Mouse (Mus musculus) forebrain, embryonic 11.5 days (tissue): ENCODE results near the gene Hhat. TPM values are rescaled to one million over a fixed set of nuclear protein-coding genes. Genes with fewer than 3 reads are reported as not detected.
A peak's percentile ranks its signal among the peaks of the same experiment; 100 is the strongest.

Experiments used
- ATAC-seq: fragments of 200-750 bp; cut with Nextera tagmentation; replicated peaks from 2 replicates; pipeline ENCODE4 v1.8.0; 2017; ENCODE audit warnings: moderate TSS enrichment; ENCODE audit not compliant: low FRiP score
- DNase-seq: peaks from one replicate; pipeline ENCODE4 v3.0.0-alpha.2; 2017; ENCODE audit warnings: low spot score
- H3K27ac ChIP-seq: fragments of 300-500 bp; sonication (generic); 2 replicates; pipeline ENCODE4 v1.5.1; 2014; ENCODE audit warnings: low read depth, low read length
- H3K27me3 ChIP-seq: fragments of 300-500 bp; sonication (generic); 2 replicates; pipeline ENCODE4 v1.6.1; 2014; ENCODE audit warnings: mild to moderate bottlenecking, low read length, mixed read lengths; ENCODE audit not compliant: control insufficient read depth, insufficient read depth
- H3K36me3 ChIP-seq: fragments of 300-500 bp; sonication (generic); 2 replicates; pipeline ENCODE4 v1.6.1; 2014; ENCODE audit warnings: mild to moderate bottlenecking, low read length, moderate library complexity, mixed read lengths; ENCODE audit not compliant: control insufficient read depth, insufficient read depth
- H3K4me1 ChIP-seq: fragments of 300-500 bp; sonication (generic); replicated peaks from 2 replicates; pipeline ENCODE4 v1.6.1; 2014; ENCODE audit warnings: low read length, mixed read lengths; ENCODE audit not compliant: control insufficient read depth, insufficient read depth
- H3K4me2 ChIP-seq: fragments of 300-500 bp; sonication (generic); 2 replicates; pipeline ENCODE4 v1.6.1; 2014; ENCODE audit warnings: low read depth, mild to moderate bottlenecking, low read length, moderate library complexity, mixed read lengths; ENCODE audit not compliant: severe bottlenecking
- H3K4me3 ChIP-seq: fragments of 300-500 bp; sonication (generic); 2 replicates; pipeline ENCODE4 v1.5.1; 2014; ENCODE audit warnings: low read depth, low read length
- H3K9ac ChIP-seq: fragments of 300-500 bp; sonication (generic); 2 replicates; pipeline ENCODE4 v1.6.1; 2014; ENCODE audit warnings: low read length
- H3K9me3 ChIP-seq: fragments of 300-500 bp; sonication (generic); 2 replicates; pipeline ENCODE4 v1.6.1; 2016; ENCODE audit warnings: low read length, mixed read lengths; ENCODE audit not compliant: control insufficient read depth
- WGBS: fragments of 180-500 bp; shearing (Covaris S2); extraction: QIAGEN DNeasy Blood & Tissue Kit; methylation state at CpG from one replicate; pipeline ENCODE4 v1.1.7; 2014; 5-methylcytosine and 5-hydroxymethylcytosine counted together
- polyA plus RNA-seq: library from polyadenylated mRNA; unstranded; fragments of >200 nt; fragmentation: Nextera tagmentation; extraction: Ambion mirVana; gene quantifications from 2 replicates; pipeline ENCODE4 v1.2.1, GENCODE M21; 2014

The Hhat gene
- polyA plus RNA-seq, 1 experiment from 2014 or later = 8.0 TPM

DNA sequence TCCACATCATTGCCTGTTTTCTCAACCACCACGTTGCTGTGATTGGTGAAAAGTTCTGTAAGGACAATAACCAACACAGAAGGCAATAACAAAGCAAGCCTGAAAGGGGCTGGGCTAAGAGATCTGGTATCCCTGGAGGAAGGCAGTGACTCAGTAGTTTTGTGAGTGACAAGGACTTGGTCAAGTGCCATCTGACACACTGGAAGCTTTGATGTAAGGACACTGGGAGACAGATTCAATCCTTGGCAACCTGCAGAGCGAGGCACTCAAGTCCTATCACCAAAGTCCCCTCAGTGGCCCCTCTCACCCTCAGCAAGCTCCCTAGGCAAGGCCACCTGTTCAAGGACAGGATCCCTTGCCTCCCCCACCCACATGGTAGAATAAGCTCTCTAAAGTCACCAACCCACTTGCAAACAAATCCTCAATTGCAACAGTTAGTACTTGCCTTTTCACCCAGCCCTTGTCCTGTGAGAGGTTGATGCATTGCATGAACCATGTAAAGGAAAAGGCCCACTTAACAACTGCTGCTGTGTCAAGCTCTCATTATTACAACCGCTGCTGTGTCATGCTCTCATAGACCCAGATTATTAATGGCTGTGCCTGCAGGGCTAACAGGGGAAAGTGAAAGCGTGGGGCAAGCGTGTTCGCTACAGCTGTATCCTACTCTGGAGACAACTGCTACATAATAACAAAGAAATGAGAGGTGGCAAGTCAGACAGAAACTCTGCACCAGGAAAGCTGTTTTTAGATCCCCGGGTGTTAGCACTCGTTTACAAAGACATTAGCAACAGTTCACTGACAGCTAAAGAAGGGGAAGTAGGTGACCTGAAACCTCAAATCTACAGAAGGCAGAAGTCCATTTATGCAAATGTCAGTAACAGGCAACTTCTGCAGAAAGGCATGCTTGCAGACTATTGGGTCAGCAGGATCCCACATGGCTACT is 18.1 kb downstream of the Hhat start:
- H3K36me3 ChIP-seq = no peaks in the 10 kb centered on the region
- no peak overlapping the region for H3K27ac ChIP-seq
- no peaks in the 10 kb centered on the region for H3K27me3 ChIP-seq
- no peak overlapping the region for H3K4me2 ChIP-seq
- H3K4me3 ChIP-seq = no peak overlapping the region
- WGBS = 31% methylated on average over 8 of the region's 8 CpGs
- DNase-seq (no peak), ATAC-seq (0 out of 2 replicates have a peak, but pooled peaks have one; percentile 40)
- H3K9ac ChIP-seq = no peak overlapping the region
- no peaks in the 10 kb centered on the region for H3K9me3 ChIP-seq
- H3K4me1 ChIP-seq = peaks cover 8% of the 10 kb centered on the region; the same call in 1 of the 2 replicates

DNA sequence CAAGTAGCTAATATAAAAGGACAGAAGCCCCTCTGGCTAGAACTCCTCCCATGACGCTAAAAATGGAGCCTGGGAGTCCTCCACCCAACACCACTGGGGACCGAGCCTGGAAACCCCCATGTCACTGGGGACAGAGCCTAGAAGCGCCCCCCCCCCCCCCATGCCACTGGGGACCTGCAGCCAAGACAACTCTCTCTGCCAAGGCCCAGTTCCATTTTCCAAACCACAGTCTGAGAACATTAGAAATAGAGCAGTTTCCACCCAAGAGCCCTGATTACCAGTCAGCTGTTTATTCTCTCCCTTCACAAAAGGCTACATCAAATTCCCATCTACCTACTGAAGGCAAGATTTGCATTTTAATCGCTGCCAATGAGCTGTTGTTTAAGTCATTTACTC is 21.0 kb downstream of the Hhat start:
- WGBS = 72% methylated on average over 4 of the region's 4 CpGs
- Histone ChIP-seq H3K9ac (no peak overlapping the region), H3K9me3 (no peaks in the 10 kb centered on the region), H3K4me1 (peaks cover 2% of the 10 kb centered on the region; the same call in 1 of the 2 replicates), H3K4me3 (no peak overlapping the region), H3K27ac (no peak overlapping the region), H3K27me3 (no peaks in the 10 kb centered on the region), H3K4me2 (no peak overlapping the region), H3K36me3 (no peaks in the 10 kb centered on the region)
- DNase-seq (no peak), ATAC-seq (no peak)

GRCm38 (mm10) chr1:192749270-192750041 is 21.6 kb downstream of the Hhat start:
- Histone ChIP-seq H3K36me3 (no peaks in the 10 kb centered on the region), H3K4me2 (no peak overlapping the region), H3K27me3 (no peaks in the 10 kb centered on the region), H3K4me1 (peaks cover 2% of the 10 kb centered on the region; the same call in 1 of the 2 replicates), H3K9ac (no peak overlapping the region), H3K27ac (no peak overlapping the region), H3K4me3 (no peak overlapping the region), H3K9me3 (no peaks in the 10 kb centered on the region)
- ATAC-seq = no peak
- no peak for DNase-seq
- WGBS = 84% methylated on average over 6 of the region's 6 CpGs

DNA sequence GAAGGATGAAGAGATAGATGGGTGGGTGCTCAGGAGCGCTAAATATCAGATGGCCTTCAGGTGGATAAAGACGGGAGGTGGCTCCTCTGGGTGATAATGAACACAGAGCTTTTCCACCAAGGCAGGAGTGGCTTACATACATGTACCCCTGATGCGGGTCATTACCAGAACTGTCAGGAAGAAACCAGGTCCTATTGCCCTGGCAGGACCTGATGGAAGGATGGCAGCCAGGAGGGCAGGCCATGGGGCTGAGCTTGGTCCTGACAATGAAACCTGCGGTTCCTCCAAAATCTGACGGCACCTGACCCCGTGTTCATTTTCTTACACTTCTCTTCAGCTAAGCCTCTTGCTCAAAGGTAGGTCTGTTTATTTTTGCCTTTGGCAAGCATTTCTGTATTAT is 24.8 kb downstream of the Hhat start:
- H3K27ac ChIP-seq = no peak overlapping the region
- H3K4me2 ChIP-seq = no peak overlapping the region
- ATAC-seq (no peak), DNase-seq (no peak)
- WGBS = 77% methylated on average over 6 of the region's 6 CpGs
- no peaks in the 10 kb centered on the region for H3K27me3 ChIP-seq
- no peaks in the 10 kb centered on the region for H3K36me3 ChIP-seq
- no peak overlapping the region for H3K9ac ChIP-seq
- no peak overlapping the region for H3K4me3 ChIP-seq
- H3K9me3 ChIP-seq = no peaks in the 10 kb centered on the region
- H3K4me1 ChIP-seq = no peaks in the 10 kb centered on the region

DNA sequence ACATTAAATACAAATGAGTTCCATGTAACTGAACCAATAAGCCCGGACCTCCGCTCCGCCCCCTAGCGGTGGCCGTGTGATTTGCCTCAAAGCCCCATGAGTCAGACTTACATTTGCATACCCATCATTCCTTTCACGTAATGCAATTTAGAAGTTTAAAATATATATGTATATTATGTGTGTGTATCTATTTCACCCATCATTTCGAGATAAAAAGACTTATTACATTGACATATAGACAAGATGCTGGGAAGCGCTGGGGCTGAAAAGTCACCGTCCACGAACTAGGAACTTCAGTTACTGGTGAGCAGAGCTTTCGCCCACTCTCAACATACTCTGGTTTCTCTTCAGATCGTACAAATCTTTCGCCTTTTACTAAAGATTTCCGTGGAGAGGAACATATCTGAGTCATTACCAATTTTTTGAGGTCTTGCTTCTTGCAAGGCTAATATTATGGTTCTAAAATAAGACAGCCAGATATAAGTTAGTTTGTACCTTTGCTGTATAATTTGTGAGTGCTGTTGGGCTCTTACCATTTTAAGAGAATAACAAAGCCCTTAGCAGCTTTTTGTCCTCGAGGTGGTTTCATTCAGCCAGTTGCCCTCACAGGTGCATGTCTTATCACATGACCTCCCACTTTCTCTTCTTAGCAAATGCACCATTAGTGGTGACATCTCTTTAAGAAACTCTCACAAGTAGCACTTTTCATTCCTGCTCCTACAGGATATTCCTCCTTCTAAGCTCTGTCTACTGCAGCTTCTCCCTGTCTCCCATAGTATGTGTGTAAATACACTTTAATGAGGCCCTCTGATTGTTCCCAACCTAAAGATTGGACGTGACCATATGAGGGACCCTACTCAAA is 25.6 kb downstream of the Hhat start:
- ATAC-seq (no peak), DNase-seq (peak; percentile 83)
- Histone ChIP-seq H3K4me1 (no peaks in the 10 kb centered on the region), H3K27me3 (no peaks in the 10 kb centered on the region), H3K9me3 (no peaks in the 10 kb centered on the region), H3K4me3 (no peak overlapping the region), H3K9ac (no peak overlapping the region), H3K36me3 (no peaks in the 10 kb centered on the region), H3K4me2 (no peak overlapping the region), H3K27ac (no peak overlapping the region)
- WGBS = 6% methylated on average over 16 of the region's 16 CpGs

- DNase-seq = no peak
- WGBS = 66% methylated on average over 3 of the region's 3 CpGs
These were observed 26.2 kb downstream of the Hhat start for GRCm38 (mm10) chr1:192744880-192745239.

GRCm38 (mm10) chr1:192742394-192743251 is 28.4 kb downstream of the Hhat start:
- Histone ChIP-seq H3K9me3 (no peaks in the 10 kb centered on the region), H3K9ac (no peak overlapping the region), H3K4me1 (no peaks in the 10 kb centered on the region), H3K4me3 (no peak overlapping the region), H3K4me2 (no peak overlapping the region), H3K27me3 (no peaks in the 10 kb centered on the region), H3K36me3 (no peaks in the 10 kb centered on the region), H3K27ac (no peak overlapping the region)
- ATAC-seq (no peak), DNase-seq (peak; percentile 41)
- WGBS = 83% methylated on average over 7 of the region's 7 CpGs

More at GRCm38 (mm10) chr1:192744880-192745239, 26.2 kb downstream of the Hhat start:
- no peak overlapping the region for H3K4me3 ChIP-seq
- H3K27me3 ChIP-seq = no peaks in the 10 kb centered on the region
- no peak for ATAC-seq
- no peaks in the 10 kb centered on the region for H3K4me1 ChIP-seq
- H3K4me2 ChIP-seq = no peak overlapping the region
- no peaks in the 10 kb centered on the region for H3K9me3 ChIP-seq
- no peak overlapping the region for H3K9ac ChIP-seq
- H3K36me3 ChIP-seq = no peaks in the 10 kb centered on the region
- no peak overlapping the region for H3K27ac ChIP-seq
